Mouse (Mus musculus): Measurements from ENCODE around the gene Olfr521. TPM values are rescaled to one million over a fixed set of nuclear protein-coding genes. Genes with fewer than 3 reads are reported as not detected.
"Not testable (repeated sequence)": the region's sequence is repeated elsewhere in the genome, so short reads cannot be mapped to it uniquely, and the experiment has no call there.

The Olfr521 gene
- polyA plus RNA-seq, 1 experiment = not detected

DNA sequence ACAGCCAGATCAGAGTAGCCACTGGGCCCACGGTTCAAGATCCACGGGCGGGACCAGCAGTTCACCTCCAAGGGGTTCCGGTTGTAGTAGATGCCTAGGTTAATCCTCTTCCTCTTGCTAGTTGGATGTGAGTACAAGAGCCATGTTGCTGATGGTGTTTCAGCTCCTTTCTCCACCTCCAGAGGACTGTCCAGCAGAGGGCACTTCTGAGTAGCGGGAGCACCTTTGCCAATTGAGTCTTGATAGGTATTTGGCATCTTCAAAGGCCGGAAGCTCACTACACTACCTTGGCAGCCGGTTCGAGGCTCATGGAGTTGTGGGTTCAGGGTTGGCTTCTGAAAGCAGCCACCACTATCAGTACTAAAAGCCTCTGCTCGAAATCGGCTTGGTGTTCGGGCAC, 50.1 kb downstream of the Olfr521 start:
- no peak overlapping the region for H3K4me3 ChIP-seq (replicated peaks; ENCODE audit: control insufficient read depth, low read depth, low read length)
- 84% methylated on average over 11 of the region's 11 CpGs for WGBS
- no peaks in the 10 kb centered on the region for H3K4me1 ChIP-seq (ENCODE audit: control insufficient read depth, insufficient read depth, low read length)
- no peak overlapping the region for H3K27ac ChIP-seq (ENCODE audit: control insufficient read depth, insufficient read depth, low read depth, low read length, poor library complexity)
- TF ChIP-seq CTCF (IDR thresholded peaks at IDR 0.05; ENCODE audit: control insufficient read depth, insufficient read depth, low read length) (peak; percentile 69), POLR2A (IDR thresholded peaks at IDR 0.05; ENCODE audit: borderline replicate concordance, control insufficient read depth, low read depth, low read length) (no peak)

DNA sequence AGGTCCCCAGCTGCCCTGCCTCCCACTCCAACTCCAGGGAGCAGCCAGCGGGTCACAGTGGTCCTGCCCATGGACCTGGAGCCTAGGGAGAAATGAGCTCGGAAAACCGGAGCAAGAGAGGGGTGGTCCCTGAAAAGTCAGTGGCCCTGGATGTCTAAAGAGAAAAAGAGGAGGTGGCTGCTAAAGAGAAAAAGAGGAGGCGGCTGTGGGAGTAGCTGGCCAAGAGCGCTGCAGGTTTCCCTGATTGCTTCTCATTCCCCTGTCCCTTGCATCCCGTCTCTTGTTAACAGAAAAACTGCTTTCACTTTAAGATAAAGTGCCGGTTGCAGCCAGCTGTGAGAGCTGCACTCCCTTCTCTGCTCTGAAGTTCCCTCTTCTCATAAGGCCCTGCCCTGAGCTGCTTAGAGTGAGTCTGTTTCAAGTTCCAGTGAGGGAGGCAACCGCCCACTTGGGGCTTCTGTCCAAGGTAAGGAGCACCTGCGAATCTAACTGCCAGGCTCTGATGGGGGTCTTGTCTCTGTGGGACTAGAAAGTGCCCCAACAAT, 54.9 kb downstream of the Olfr521 start:
- H3K27ac ChIP-seq (ENCODE audit: control insufficient read depth, insufficient read depth, low read depth, low read length, poor library complexity); H3K4me1 ChIP-seq (ENCODE audit: control insufficient read depth, insufficient read depth, low read length); H3K4me3 ChIP-seq (replicated peaks; ENCODE audit: control insufficient read depth, low read depth, low read length): not testable (repeated sequence)
- 13% methylated on average over 9 of the region's 9 CpGs for WGBS

Other genes starting within 250 kb of the Olfr521 start
- 80.4 and 89.7 TPM in 2 replicates for gene Arrb1, start 228.0 kb upstream of the Olfr521 start, polyA plus RNA-seq (2011; ENCODE audit: insufficient read depth, insufficient read length, low replicate concordance, missing spikeins)
- gene Tpbgl, start 136.4 kb upstream of the Olfr521 start, polyA plus RNA-seq (2011; ENCODE audit: insufficient read depth, insufficient read length, low replicate concordance, missing spikeins) = not detected in 2 replicates
- 3.1 and 5.0 TPM in 2 replicates for gene Slco2b1, start 52.2 kb upstream of the Olfr521 start, polyA plus RNA-seq (2011; ENCODE audit: insufficient read depth, insufficient read length, low replicate concordance, missing spikeins)
- not detected in 2 replicates for gene Olfr520, start 33.2 kb upstream of the Olfr521 start, polyA plus RNA-seq (2011; ENCODE audit: insufficient read depth, insufficient read length, low replicate concordance, missing spikeins)
- gene Neu3, start 64.9 kb downstream of the Olfr521 start, polyA plus RNA-seq (2011; ENCODE audit: insufficient read depth, insufficient read length, low replicate concordance, missing spikeins) = 4.5 and 5.0 TPM in 2 replicates
- not detected in 2 replicates for gene Xrra1, start 95.6 kb downstream of the Olfr521 start, polyA plus RNA-seq (2011; ENCODE audit: insufficient read depth, insufficient read length, low replicate concordance, missing spikeins)
- gene Spcs2, start 100.0 kb downstream of the Olfr521 start, polyA plus RNA-seq (2011; ENCODE audit: insufficient read depth, insufficient read length, low replicate concordance, missing spikeins) = 42.7 and 59.2 TPM in 2 replicates
- 14.8 and 22.3 TPM in 2 replicates for gene Rnf169, start 216.9 kb downstream of the Olfr521 start, polyA plus RNA-seq (2011; ENCODE audit: insufficient read depth, insufficient read length, low replicate concordance, missing spikeins)
- not detected in 2 replicates for gene Chrdl2, start 242.7 kb downstream of the Olfr521 start, polyA plus RNA-seq (2011; ENCODE audit: insufficient read depth, insufficient read length, low replicate concordance, missing spikeins)